Mouse (Mus musculus) layer of hippocampus, postnatal 25 days (tissue): ENCODE measurements around the gene Os9. TPM values are rescaled to one million over a fixed set of nuclear protein-coding genes. Genes with fewer than 3 reads are reported as not detected.

Experiments used
- DNase-seq, 2 experiments: peaks; one replicate each; pipeline ENCODE4 v3.0.0; 2022; ENCODE audit warnings: mixed read lengths in 2 of 2, low spot score in 1 of 2; ENCODE audit errors: extremely low spot score in 1 of 2
- total RNA-seq, 2 experiments: library from RNA; stranded (reverse); gene quantifications; 2 replicates each; pipeline ENCODE4 v1.2.3; 2021

Os9 gene
- total RNA-seq, 2 experiments from 2014 or later: 105 to 107 TPM

DNA sequence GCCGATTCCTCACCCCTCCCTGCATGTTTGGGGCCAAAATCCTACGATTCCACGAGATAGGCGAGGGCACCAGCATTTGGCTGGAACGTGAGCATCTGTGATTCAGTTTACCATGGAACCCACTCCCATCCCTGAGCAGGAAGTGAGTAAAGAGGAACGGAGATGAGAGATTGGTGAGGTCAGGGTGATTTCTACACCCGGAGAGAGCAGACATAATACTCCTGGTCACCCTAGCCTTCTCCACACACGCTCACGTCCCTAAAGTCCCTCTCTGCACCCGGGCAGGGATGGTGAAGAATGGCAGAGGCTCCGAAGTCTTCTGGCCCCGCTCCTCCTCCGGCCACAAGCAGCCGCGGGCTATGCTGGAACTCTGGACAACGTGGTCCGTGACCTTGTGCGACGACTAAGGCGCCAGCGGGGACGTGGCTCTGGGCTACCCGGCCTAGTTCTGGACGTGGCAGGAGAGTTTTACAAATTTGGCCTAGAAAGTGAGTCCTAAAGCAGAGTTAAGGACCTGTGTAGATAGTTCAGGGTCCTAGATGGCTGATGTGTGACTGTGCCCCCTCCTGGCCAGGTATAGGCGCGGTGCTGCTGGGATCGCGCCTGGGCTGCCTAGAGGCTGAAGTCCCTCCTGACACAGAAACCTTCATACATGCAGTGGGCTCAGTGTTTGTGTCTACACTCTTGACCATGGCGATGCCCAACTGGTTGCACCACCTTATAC is 71.4 kb downstream of the Os9 start:
- DNase-seq: no peak

DNA sequence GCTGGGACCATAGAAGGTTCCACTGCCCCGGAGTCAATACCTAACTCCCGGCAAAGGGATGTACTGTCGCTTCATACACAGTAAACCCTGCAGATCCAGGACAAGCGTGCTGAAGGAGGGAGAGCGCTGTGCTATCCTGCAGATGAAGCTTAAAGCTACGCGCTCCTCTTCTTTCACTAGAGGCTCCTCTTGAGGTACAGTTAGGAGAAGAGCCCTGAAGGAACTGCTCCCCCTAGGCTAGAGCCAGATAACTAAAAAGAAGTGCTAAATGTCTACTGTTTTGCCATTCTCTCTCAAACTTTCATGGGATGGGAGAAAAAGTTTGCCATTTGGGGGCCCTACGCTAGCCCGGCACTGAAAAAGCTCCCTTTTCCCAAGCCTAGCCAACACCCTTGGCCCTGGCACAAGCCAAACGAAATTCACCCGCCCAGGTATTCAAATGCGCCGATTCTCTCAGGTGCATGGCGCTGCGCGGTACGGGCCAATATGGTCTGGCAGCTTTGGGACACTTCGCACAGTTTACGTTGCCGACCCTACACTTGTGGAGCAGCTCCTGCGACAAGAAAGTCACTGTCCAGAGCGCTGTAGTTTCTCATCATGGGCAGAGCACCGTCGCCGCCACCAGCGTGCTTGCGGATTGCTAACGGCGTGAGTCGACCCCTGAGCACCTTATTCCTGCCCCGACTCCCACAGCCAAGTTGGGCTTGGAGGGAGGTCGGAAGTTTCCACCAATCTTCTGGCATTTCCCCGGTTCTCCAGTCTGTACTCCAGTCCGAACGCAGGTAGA is 72.1 kb downstream of the Os9 start:
- no peak for DNase-seq

DNA sequence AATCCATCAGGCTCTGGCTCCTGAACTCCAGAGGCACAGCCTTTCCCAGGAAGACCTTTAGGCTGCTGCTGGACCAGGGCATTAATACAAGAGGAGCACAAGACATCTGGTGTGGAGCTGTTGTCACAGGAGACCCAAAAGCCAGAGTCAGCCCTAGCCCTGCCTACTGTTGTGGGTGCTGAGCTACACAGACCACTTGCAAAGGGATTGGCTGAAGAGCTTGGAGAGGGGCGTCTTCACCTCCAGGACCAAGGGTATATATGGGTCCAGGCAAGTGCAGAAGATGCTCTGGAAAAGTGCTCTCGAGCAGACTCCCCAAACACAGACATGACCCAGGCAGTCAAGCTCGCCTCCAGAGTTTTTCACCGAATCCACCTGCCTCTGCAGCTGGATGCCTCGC is 73.0 kb downstream of the Os9 start, which contains the start of gene Cyp27b1:
Gene Cyp27b1 (plus strand): TSS at position 297 of the 400 bp plus-strand sequence.
- no peak for DNase-seq

Other genes starting within 250 kb of the Os9 start
- 1 to 10 TPM; 8.4 to 9.6 TPM for gene Atp23, start 219.8 kb downstream of the Os9 start, total RNA-seq
- gene Ctdsp2, start 142.4 kb downstream of the Os9 start, total RNA-seq: 100 to 1,000 TPM in 1 of 2 experiments, 10 to 100 TPM in 1; 98.6 to 118 TPM
- under 1 TPM; 0.47 to 0.69 TPM for gene Avil, start 120.4 kb downstream of the Os9 start, total RNA-seq
- 10 to 100 TPM; 27.2 to 27.3 TPM for gene Tsfm, start 90.3 kb downstream of the Os9 start, total RNA-seq
- gene Mettl1, start 79.7 kb downstream of the Os9 start, total RNA-seq: 10 to 100 TPM in 1 of 2 experiments, 1 to 10 TPM in 1; 8.5 to 12.1 TPM
- gene Eef1akmt3, start 79.6 kb downstream of the Os9 start, total RNA-seq: under 1 TPM; 0.15 to 0.47 TPM
- under 1 TPM; 0.27 to 0.80 TPM for gene Cyp27b1, start 72.9 kb downstream of the Os9 start, total RNA-seq
- 10 to 100 TPM; 23.0 to 25.1 TPM for gene March9, start 60.9 kb downstream of the Os9 start, total RNA-seq
- 100 to 1,000 TPM; 104 to 110 TPM for gene Cdk4, start 57.6 kb downstream of the Os9 start, total RNA-seq
- gene Tspan31, start 50.9 kb downstream of the Os9 start, total RNA-seq: 10 to 100 TPM; 60.2 to 61.8 TPM
- gene Agap2, start 45.8 kb downstream of the Os9 start, total RNA-seq: 100 to 1,000 TPM; 754 to 837 TPM
- gene B4galnt1, start 44.1 kb upstream of the Os9 start, total RNA-seq: 100 to 1,000 TPM; 113 to 114 TPM
- gene Slc26a10, start 59.5 kb upstream of the Os9 start, total RNA-seq: 10 to 100 TPM; 10.5 to 25.1 TPM
- gene Arhgef25, start 69.0 kb upstream of the Os9 start, total RNA-seq: 100 to 1,000 TPM; 295 to 338 TPM
- 100 to 1,000 TPM; 210 to 243 TPM for gene Dtx3, start 74.6 kb upstream of the Os9 start, total RNA-seq
- 10 to 100 TPM; 92.7 to 98.9 TPM for gene Pip4k2c, start 90.5 kb upstream of the Os9 start, total RNA-seq
- gene Kif5a, start 142.2 kb upstream of the Os9 start, total RNA-seq: 100 to 1,000 TPM; 712 to 736 TPM
- gene Dctn2, start 145.2 kb upstream of the Os9 start, total RNA-seq: 100 to 1,000 TPM; 271 to 276 TPM
- gene Mbd6, start 167.9 kb upstream of the Os9 start, total RNA-seq: 10 to 100 TPM; 31.8 to 53.9 TPM
- gene Mars, start 190.7 kb upstream of the Os9 start, total RNA-seq: 10 to 100 TPM; 57.1 to 59.4 TPM
- 1 to 10 TPM in 1 of 2 experiments, under 1 TPM in 1; 0.89 to 1.1 TPM for gene Arhgap9, start 200.8 kb upstream of the Os9 start, total RNA-seq
- gene Gli1, start 220.8 kb upstream of the Os9 start, total RNA-seq: 1 to 10 TPM; 2.1 to 3.3 TPM
- not detected for gene Inhbe, start 233.3 kb upstream of the Os9 start, total RNA-seq
- not detected for gene Inhbc, start 249.3 kb upstream of the Os9 start, total RNA-seq